Mouse (Mus musculus): ENCODE measurements around the gene Cds1. TPM values are rescaled to one million over a fixed set of nuclear protein-coding genes. Genes with fewer than 3 reads are reported as not detected.

The Cds1 gene
- total and polyA plus RNA-seq, 3 experiments = 3.2 to 20.9 (median 17.3) TPM

GRCm38 (mm10) chr5:101779376-101779863, 14.5 kb downstream of the Cds1 start:
- H3K4me1 ChIP-seq (ENCODE audit: control insufficient read depth, insufficient read depth, low read length) = no peaks in the 10 kb centered on the region
- TF ChIP-seq EP300 (IDR thresholded peaks at IDR 0.05; ENCODE audit: insufficient read depth, low read depth, low read length) (no peak), POLR2A (IDR thresholded peaks at IDR 0.05; ENCODE audit: insufficient read depth, low read depth, low read length) (no peak), CTCF (IDR thresholded peaks at IDR 0.05) (no peak)
- H3K27me3 ChIP-seq (ENCODE audit: control insufficient read depth, insufficient read depth, low read length) = no peaks in the 10 kb centered on the region
- WGBS = 76% methylated on average over 15 of the region's 15 CpGs
- H3K9ac ChIP-seq (ENCODE audit: low read depth, low read length) = no peak overlapping the region
- no peaks in the 10 kb centered on the region for H3K36me3 ChIP-seq (ENCODE audit: control insufficient read depth, insufficient read depth, low read length)
- intact Hi-C loops (cut with DNase I) = no loop called here
- no peak for DNase-seq
- H3K4me3 ChIP-seq = no peak overlapping the region
- H3K27ac ChIP-seq = no peak overlapping the region
- no peaks in the 10 kb centered on the region for H3K79me2 ChIP-seq (replicated peaks; ENCODE audit: control insufficient read depth, insufficient read depth, low read length)

- no peaks in the 10 kb centered on the region for H3K36me3 ChIP-seq (ENCODE audit: control insufficient read depth, insufficient read depth, low read length)
- H3K4me3 ChIP-seq = no peak overlapping the region
- intact Hi-C loops (cut with DNase I) = no loop called here
- TF ChIP-seq CTCF (IDR thresholded peaks at IDR 0.05) (no peak), EP300 (IDR thresholded peaks at IDR 0.05; ENCODE audit: insufficient read depth, low read depth, low read length) (no peak), POLR2A (IDR thresholded peaks at IDR 0.05; ENCODE audit: insufficient read depth, low read depth, low read length) (no peak)
- WGBS = 56% methylated on average over 4 of the region's 4 CpGs
- no peaks in the 10 kb centered on the region for H3K27me3 ChIP-seq (ENCODE audit: control insufficient read depth, insufficient read depth, low read length)
- no peak overlapping the region for H3K9ac ChIP-seq (ENCODE audit: low read depth, low read length)
- no peak for DNase-seq
- no peak overlapping the region for H3K27ac ChIP-seq
- no peaks in the 10 kb centered on the region for H3K4me1 ChIP-seq (ENCODE audit: control insufficient read depth, insufficient read depth, low read length)
- H3K79me2 ChIP-seq (replicated peaks; ENCODE audit: control insufficient read depth, insufficient read depth, low read length) = no peaks in the 10 kb centered on the region
Observed at GRCm38 (mm10) chr5:101780918-101781317, 16.0 kb downstream of the Cds1 start.

GRCm38 (mm10) chr5:101784328-101784727, 19.4 kb downstream of the Cds1 start:
- intact Hi-C loops (cut with DNase I) = no loop called here
- Histone ChIP-seq H3K27ac (no peak overlapping the region), H3K9ac (ENCODE audit: low read depth, low read length) (no peak overlapping the region), H3K27me3 (ENCODE audit: control insufficient read depth, insufficient read depth, low read length) (no peaks in the 10 kb centered on the region), H3K4me1 (ENCODE audit: control insufficient read depth, insufficient read depth, low read length) (no peaks in the 10 kb centered on the region), H3K4me3 (no peak overlapping the region), H3K36me3 (ENCODE audit: control insufficient read depth, insufficient read depth, low read length) (no peaks in the 10 kb centered on the region), H3K79me2 (replicated peaks; ENCODE audit: control insufficient read depth, insufficient read depth, low read length) (no peaks in the 10 kb centered on the region)
- TF ChIP-seq POLR2A (IDR thresholded peaks at IDR 0.05; ENCODE audit: insufficient read depth, low read depth, low read length) (no peak), CTCF (IDR thresholded peaks at IDR 0.05) (no peak), EP300 (IDR thresholded peaks at IDR 0.05; ENCODE audit: insufficient read depth, low read depth, low read length) (no peak)
- WGBS = 51% methylated on average over 3 of the region's 3 CpGs
- DNase-seq = no peak

GRCm38 (mm10) chr5:101784787-101785186, 19.9 kb downstream of the Cds1 start:
- H3K27ac ChIP-seq = no peak overlapping the region
- TF ChIP-seq POLR2A (IDR thresholded peaks at IDR 0.05; ENCODE audit: insufficient read depth, low read depth, low read length) (no peak), CTCF (IDR thresholded peaks at IDR 0.05) (no peak), EP300 (IDR thresholded peaks at IDR 0.05; ENCODE audit: insufficient read depth, low read depth, low read length) (no peak)
- no peak overlapping the region for H3K4me3 ChIP-seq
- intact Hi-C loops (cut with DNase I) = no loop called here
- H3K27me3 ChIP-seq (ENCODE audit: control insufficient read depth, insufficient read depth, low read length) = no peaks in the 10 kb centered on the region
- no peaks in the 10 kb centered on the region for H3K79me2 ChIP-seq (replicated peaks; ENCODE audit: control insufficient read depth, insufficient read depth, low read length)
- WGBS = 88% methylated on average over 2 of the region's 2 CpGs
- no peak for DNase-seq
- no peaks in the 10 kb centered on the region for H3K4me1 ChIP-seq (ENCODE audit: control insufficient read depth, insufficient read depth, low read length)
- no peaks in the 10 kb centered on the region for H3K36me3 ChIP-seq (ENCODE audit: control insufficient read depth, insufficient read depth, low read length)
- H3K9ac ChIP-seq (ENCODE audit: low read depth, low read length) = no peak overlapping the region

GRCm38 (mm10) chr5:101785921-101786614, 21.1 kb downstream of the Cds1 start:
- Histone ChIP-seq H3K27ac (no peak overlapping the region), H3K36me3 (ENCODE audit: control insufficient read depth, insufficient read depth, low read length) (no peaks in the 10 kb centered on the region), H3K4me1 (ENCODE audit: control insufficient read depth, insufficient read depth, low read length) (no peaks in the 10 kb centered on the region), H3K4me3 (no peak overlapping the region), H3K79me2 (replicated peaks; ENCODE audit: control insufficient read depth, insufficient read depth, low read length) (no peaks in the 10 kb centered on the region), H3K9ac (ENCODE audit: low read depth, low read length) (no peak overlapping the region), H3K27me3 (ENCODE audit: control insufficient read depth, insufficient read depth, low read length) (no peaks in the 10 kb centered on the region)
- no peak for DNase-seq
- WGBS = 69% methylated on average over 4 of the region's 4 CpGs
- intact Hi-C loops (cut with DNase I) = no loop called here
- TF ChIP-seq EP300 (IDR thresholded peaks at IDR 0.05; ENCODE audit: insufficient read depth, low read depth, low read length) = no peak
- TF ChIP-seq CTCF (IDR thresholded peaks at IDR 0.05) = no peak
- TF ChIP-seq POLR2A (IDR thresholded peaks at IDR 0.05; ENCODE audit: insufficient read depth, low read depth, low read length) = no peak

- Histone ChIP-seq H3K4me3 (no peak overlapping the region), H3K36me3 (ENCODE audit: control insufficient read depth, insufficient read depth, low read length) (no peaks in the 10 kb centered on the region), H3K79me2 (replicated peaks; ENCODE audit: control insufficient read depth, insufficient read depth, low read length) (no peaks in the 10 kb centered on the region), H3K4me1 (ENCODE audit: control insufficient read depth, insufficient read depth, low read length) (no peaks in the 10 kb centered on the region), H3K27me3 (ENCODE audit: control insufficient read depth, insufficient read depth, low read length) (no peaks in the 10 kb centered on the region), H3K9ac (ENCODE audit: low read depth, low read length) (no peak overlapping the region), H3K27ac (no peak overlapping the region)
- no peak for DNase-seq
- intact Hi-C loops (cut with DNase I) = no loop called here
- no peak for TF ChIP-seq POLR2A (IDR thresholded peaks at IDR 0.05; ENCODE audit: insufficient read depth, low read depth, low read length)
- TF ChIP-seq EP300 (IDR thresholded peaks at IDR 0.05; ENCODE audit: insufficient read depth, low read depth, low read length) = no peak
- TF ChIP-seq CTCF (IDR thresholded peaks at IDR 0.05) = no peak
Observed at GRCm38 (mm10) chr5:101789770-101790169, 24.8 kb downstream of the Cds1 start.

Data from heart, adult 2 months (tissue).